In the genomic region with DNA sequence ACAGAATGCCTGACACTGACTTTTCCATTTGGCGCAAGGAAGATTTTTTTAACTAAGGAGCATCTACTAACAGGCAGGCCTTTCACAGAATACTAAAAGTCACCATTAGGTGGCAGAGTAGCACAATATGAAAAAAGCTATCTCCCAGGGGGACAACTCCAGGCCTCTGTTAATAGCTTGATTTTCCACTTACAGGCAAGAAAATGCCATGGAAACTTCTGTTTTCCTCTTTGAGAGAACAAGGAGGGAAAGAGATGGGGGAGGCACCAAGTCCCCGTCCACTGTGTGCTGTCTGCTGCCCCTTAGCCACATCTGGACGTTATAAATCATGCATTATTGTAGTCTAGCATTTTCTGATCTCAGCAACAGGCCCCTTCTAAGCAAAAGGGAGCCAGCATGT, we compare ENCODE assay signal across 8 mouse cellular contexts.
A peak's percentile ranks its signal among the peaks of the same experiment; 100 is the strongest.
DNase-seq lines count a peak whose midpoint lies in the region; ATAC-seq and TF ChIP-seq lines count a peak whose summit lies in the region.

No protein-coding gene starts in this region.

- 0 out of 2 replicates have a peak overlapping the region, but pooled peaks have one; percentile 1 for H3K9ac ChIP-seq in embryonic facial prominence, embryonic 14.5 days (ENCODE audit: low read depth, low read length)
- H3K9ac ChIP-seq in neural tube, embryonic 13.5 days: no peak overlapping the region

- H3K4me2 ChIP-seq in embryonic facial prominence, embryonic 14.5 days (ENCODE audit: low read depth, low read length): no peak overlapping the region
- H3K4me2 ChIP-seq in neural tube, embryonic 13.5 days: no peak overlapping the region

- TF ChIP-seq CTCF in gastrocnemius, adult 2 months (IDR thresholded peaks at IDR 0.05): peak; percentile 83

- peaks cover 15% of the 10 kb centered on the region for H3K4me1 ChIP-seq in embryonic facial prominence, embryonic 14.5 days (ENCODE audit: control insufficient read depth, insufficient read depth, low read length)
- peaks cover 97% of the 10 kb centered on the region for H3K4me1 ChIP-seq in limb, embryonic 10.5 days
- H3K4me1 ChIP-seq in neural tube, embryonic 13.5 days (replicated peaks): peaks cover 79% of the 10 kb centered on the region

- no peaks in the 10 kb centered on the region for H3K36me3 ChIP-seq in embryonic facial prominence, embryonic 14.5 days (ENCODE audit: control insufficient read depth, insufficient read depth, low read length)
- H3K36me3 ChIP-seq in limb, embryonic 10.5 days: no peaks in the 10 kb centered on the region
- H3K36me3 ChIP-seq in neural tube, embryonic 13.5 days: no peaks in the 10 kb centered on the region

- no peak for DNase-seq in gastrocnemius, adult 2 months
- DNase-seq in gastrocnemius, postnatal 36 days: no peak
- DNase-seq in NIH3T3 (ENCODE audit: low read depth): peak; percentile 63
- peak; percentile 93 for DNase-seq in embryonic facial prominence, embryonic 14.5 days (ENCODE audit: low spot score)
- peak; percentile 50 for DNase-seq in induced T-regulatory cell, adult 2 months (ENCODE audit: low read depth)
- peak; percentile 49 for DNase-seq in limb, embryonic 10.5 days (ENCODE audit: low spot score)
- DNase-seq in testis, postnatal 10 days (ENCODE audit: low spot score): no peak

- intact Hi-C loops in gastrocnemius, adult 2 months (cut with DNase I): loop anchor here (2.0 to 10.0 kb wide), 3 partner anchors 79 to 627 kb away; no protein-coding TSS in a partner anchor
- intact Hi-C loops in gastrocnemius, postnatal 36 days (cut with DNase I): loop anchor here (2.0 to 5.0 kb wide), 2 partner anchors 116 to 473 kb away; no protein-coding TSS in a partner anchor

- 10% methylated on average over 3 of the region's 3 CpGs for WGBS in embryonic facial prominence, embryonic 14.5 days
- 32% methylated on average over 3 of the region's 3 CpGs for WGBS in limb, embryonic 10.5 days
- WGBS in neural tube, embryonic 13.5 days: 23% methylated on average over 3 of the region's 3 CpGs

- no peaks in the 10 kb centered on the region for H3K9me3 ChIP-seq in embryonic facial prominence, embryonic 14.5 days (ENCODE audit: control insufficient read depth, low read length)
- no peaks in the 10 kb centered on the region for H3K9me3 ChIP-seq in limb, embryonic 10.5 days (replicated peaks)
- no peaks in the 10 kb centered on the region for H3K9me3 ChIP-seq in neural tube, embryonic 13.5 days

- no peak overlapping the region for H3K4me3 ChIP-seq in gastrocnemius, adult 2 months
- H3K4me3 ChIP-seq in embryonic facial prominence, embryonic 14.5 days (ENCODE audit: low read depth, low read length): no peak overlapping the region
- H3K4me3 ChIP-seq in limb, embryonic 10.5 days: no peak overlapping the region
- no peak overlapping the region for H3K4me3 ChIP-seq in neural tube, embryonic 13.5 days

- H3K27ac ChIP-seq in gastrocnemius, adult 2 months: peak overlapping the region; percentile 57
- peak overlapping the region; percentile 16; the same call in 1 of the 2 replicates for H3K27ac ChIP-seq in embryonic facial prominence, embryonic 14.5 days (replicated peaks; ENCODE audit: low read depth, low read length)
- H3K27ac ChIP-seq in limb, embryonic 10.5 days: peak overlapping the region; percentile 77
- H3K27ac ChIP-seq in neural tube, embryonic 13.5 days (replicated peaks): peak overlapping the region; percentile 67

- peak; percentile 41 for ATAC-seq in embryonic facial prominence, embryonic 14.5 days (ENCODE audit: low read depth)
- no peak for ATAC-seq in neural tube, embryonic 13.5 days (ENCODE audit: low read depth)

- 0 out of 2 replicates have a peak, but pooled peaks cover 3% of the 10 kb centered on the region for H3K27me3 ChIP-seq in embryonic facial prominence, embryonic 14.5 days (replicated peaks; ENCODE audit: control insufficient read depth, insufficient read depth, low read length)
- no peaks in the 10 kb centered on the region for H3K27me3 ChIP-seq in limb, embryonic 10.5 days (ENCODE audit: low read depth, poor library complexity, severe bottlenecking)
- H3K27me3 ChIP-seq in neural tube, embryonic 13.5 days: peaks cover 21% of the 10 kb centered on the region; the same call in 1 of the 2 replicates

Comparison
In these comparisons a context has a peak if more than half of its experiments do, and no peak if none do; other contexts are left out.
1. DNase-seq: peak in NIH3T3 (single experiment), embryonic facial prominence, embryonic 14.5 days (single experiment), induced T-regulatory cell, adult 2 months (single experiment) and limb, embryonic 10.5 days (single experiment); none in gastrocnemius, adult 2 months (single experiment), gastrocnemius, postnatal 36 days (0 of 2) and testis, postnatal 10 days (single experiment).
2. H3K27ac ChIP-seq: peak in every context shown above with its lines; median percentile 77 in limb, embryonic 10.5 days; 67 in neural tube, embryonic 13.5 days; 57 in gastrocnemius, adult 2 months; 16 in embryonic facial prominence, embryonic 14.5 days.